In the genomic region with DNA sequence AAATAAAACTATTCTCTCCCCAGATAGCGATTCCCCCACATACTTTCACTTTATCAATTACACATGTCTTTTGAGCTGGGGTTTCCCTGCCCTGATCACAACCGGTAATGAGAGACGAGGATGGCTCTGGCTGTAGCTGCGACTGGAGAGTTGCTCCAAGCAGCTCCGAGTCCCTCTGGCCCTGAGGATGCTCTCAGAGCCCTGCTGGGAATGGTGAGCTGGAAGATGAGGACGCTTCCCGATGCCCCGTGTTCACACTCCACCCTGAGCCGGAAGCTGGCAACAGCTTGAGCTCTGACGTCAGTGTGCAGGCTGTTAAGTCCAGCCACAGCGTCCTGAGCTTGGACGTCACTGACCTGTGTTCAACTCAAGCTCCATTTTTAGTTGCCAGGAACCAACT, we compare ENCODE assay signal across 9 mouse cellular contexts.
DNase-seq lines count a peak whose midpoint lies in the region; ATAC-seq lines count a peak whose summit lies in the region.
"Had no signal": no experiment of that assay in that cellular context is flagged by ENCODE, and none has a peak within 500 bp of the region (broad histone marks: within the 10 kb centered on the region; RNA-seq: fewer than 3 reads in every experiment).

No protein-coding gene starts in this region.

- DNase-seq in kidney, adult 9 months = no peak
- DNase-seq in embryonic facial prominence, embryonic 14.5 days (ENCODE audit: low spot score) = peak; percentile 19
- peak; percentile 22 for DNase-seq in neural tube, embryonic 11.5 days (ENCODE audit: low spot score)
- no peak for DNase-seq in adrenal gland, adult 18-20 months (ENCODE audit: low spot score in 2 of 2)
- no peak for DNase-seq in c-Kit-positive CD71-positive TER-119-positive erythroid progenitor cells, embryonic 14.5 days (ENCODE audit: low spot score)

- no peaks in the 10 kb centered on the region for H3K4me1 ChIP-seq in kidney, embryonic 14.5 days (ENCODE audit: control insufficient read depth, insufficient read depth, low read length)
- no peaks in the 10 kb centered on the region; the same call in 1 of the 2 replicates for H3K4me1 ChIP-seq in embryonic facial prominence, embryonic 14.5 days (ENCODE audit: control insufficient read depth, insufficient read depth, low read length)
- H3K4me1 ChIP-seq in hindbrain, embryonic 13.5 days (replicated peaks) = peaks cover 15% of the 10 kb centered on the region
- H3K4me1 ChIP-seq in neural tube, embryonic 11.5 days (ENCODE audit: control insufficient read depth, insufficient read depth, low read length) = no peaks in the 10 kb centered on the region

- H3K4me2 ChIP-seq in kidney, embryonic 14.5 days (replicated peaks; ENCODE audit: low read depth, low read length) = 0 out of 2 replicates have a peak overlapping the region, but pooled peaks have one; percentile 10
- H3K4me2 ChIP-seq in embryonic facial prominence, embryonic 14.5 days (ENCODE audit: low read depth, low read length) = peak overlapping the region; percentile 23
- H3K4me2 ChIP-seq in hindbrain, embryonic 13.5 days = peak overlapping the region; percentile 49
- H3K4me2 ChIP-seq in neural tube, embryonic 11.5 days (ENCODE audit: low read depth) = no peak overlapping the region

- ATAC-seq in kidney, embryonic 14.5 days (ENCODE audit: low FRiP score, low TSS enrichment) = no peak
- ATAC-seq in embryonic facial prominence, embryonic 14.5 days (ENCODE audit: low read depth) = 0 out of 2 replicates have a peak, but pooled peaks have one; percentile 18
- no peak; the same call in 1 of the 2 replicates for ATAC-seq in hindbrain, embryonic 13.5 days (ENCODE audit: low FRiP score)
- no peak for ATAC-seq in neural tube, embryonic 11.5 days (ENCODE audit: insufficient read depth, low FRiP score, low TSS enrichment)
- no peak for ATAC-seq in megakaryocyte progenitor cell, adult 5-6 weeks (replicated peaks; ENCODE audit: poor library complexity)

- H3K36me3 ChIP-seq in kidney, embryonic 14.5 days (ENCODE audit: control insufficient read depth, insufficient read depth, low read length) = no peaks in the 10 kb centered on the region
- no peaks in the 10 kb centered on the region for H3K36me3 ChIP-seq in embryonic facial prominence, embryonic 14.5 days (ENCODE audit: control insufficient read depth, insufficient read depth, low read length)
- H3K36me3 ChIP-seq in hindbrain, embryonic 13.5 days = no peaks in the 10 kb centered on the region
- no peaks in the 10 kb centered on the region for H3K36me3 ChIP-seq in neural tube, embryonic 11.5 days (ENCODE audit: control insufficient read depth, insufficient read depth, low read length)

- H3K9me3 ChIP-seq in kidney, embryonic 14.5 days (ENCODE audit: control insufficient read depth, low read length) = no peaks in the 10 kb centered on the region
- H3K9me3 ChIP-seq in embryonic facial prominence, embryonic 14.5 days (ENCODE audit: control insufficient read depth, low read length) = no peaks in the 10 kb centered on the region
- no peaks in the 10 kb centered on the region for H3K9me3 ChIP-seq in hindbrain, embryonic 13.5 days
- H3K9me3 ChIP-seq in neural tube, embryonic 11.5 days (ENCODE audit: control insufficient read depth, low read length) = no peaks in the 10 kb centered on the region

- H3K4me3 ChIP-seq in kidney, embryonic 14.5 days (ENCODE audit: low read length) = no peak overlapping the region
- peak overlapping the region; percentile 17; the same call in 1 of the 2 replicates for H3K4me3 ChIP-seq in embryonic facial prominence, embryonic 14.5 days (ENCODE audit: low read depth, low read length)
- peak overlapping the region; percentile 22 for H3K4me3 ChIP-seq in hindbrain, embryonic 13.5 days
- no peak overlapping the region for H3K4me3 ChIP-seq in neural tube, embryonic 11.5 days (ENCODE audit: low read depth, low read length)

- H3K27me3 ChIP-seq in kidney, embryonic 14.5 days (ENCODE audit: control insufficient read depth, insufficient read depth, low read length) = no peaks in the 10 kb centered on the region
- H3K27me3 ChIP-seq in embryonic facial prominence, embryonic 14.5 days (replicated peaks; ENCODE audit: control insufficient read depth, insufficient read depth, low read length) = no peaks in the 10 kb centered on the region
- no peaks in the 10 kb centered on the region for H3K27me3 ChIP-seq in hindbrain, embryonic 13.5 days
- H3K27me3 ChIP-seq in neural tube, embryonic 11.5 days (ENCODE audit: control insufficient read depth, insufficient read depth, low read length) = no peaks in the 10 kb centered on the region

- 44% methylated on average over 12 of the region's 12 CpGs for WGBS in kidney, embryonic 14.5 days
- WGBS in embryonic facial prominence, embryonic 14.5 days = 31% methylated on average over 12 of the region's 12 CpGs
- WGBS in hindbrain, embryonic 13.5 days = 37% methylated on average over 12 of the region's 12 CpGs
- 47% methylated on average over 12 of the region's 12 CpGs for WGBS in neural tube, embryonic 11.5 days

- H3K9ac ChIP-seq in kidney, embryonic 14.5 days (ENCODE audit: low read depth, low read length) = no peak overlapping the region
- no peak overlapping the region for H3K9ac ChIP-seq in embryonic facial prominence, embryonic 14.5 days (ENCODE audit: low read depth, low read length)
- peak overlapping the region; percentile 15; the same call in 1 of the 2 replicates for H3K9ac ChIP-seq in hindbrain, embryonic 13.5 days
- no peak overlapping the region for H3K9ac ChIP-seq in neural tube, embryonic 11.5 days (ENCODE audit: low read length)

- H3K27ac ChIP-seq in kidney, embryonic 14.5 days (ENCODE audit: low read depth, low read length) = no peak overlapping the region
- H3K27ac ChIP-seq in embryonic facial prominence, embryonic 14.5 days (replicated peaks; ENCODE audit: low read depth, low read length) = no peak overlapping the region
- peak overlapping the region; percentile 76 for H3K27ac ChIP-seq in hindbrain, embryonic 13.5 days
- H3K27ac ChIP-seq in neural tube, embryonic 11.5 days (ENCODE audit: low read depth, low read length) = no peak overlapping the region
- H3K27ac ChIP-seq: kidney, postnatal 0 days had no signal

Comparison
In these comparisons a context has a peak if more than half of its experiments do, and no peak if none do; other contexts are left out.
1. H3K4me3 ChIP-seq: peak in embryonic facial prominence, embryonic 14.5 days (single experiment) and hindbrain, embryonic 13.5 days (single experiment); none in kidney, embryonic 14.5 days (single experiment) and neural tube, embryonic 11.5 days (single experiment).
2. DNase-seq: peak in embryonic facial prominence, embryonic 14.5 days (single experiment) and neural tube, embryonic 11.5 days (single experiment); none in kidney, adult 9 months (single experiment), adrenal gland, adult 18-20 months (0 of 2) and c-Kit-positive CD71-positive TER-119-positive erythroid progenitor cells, embryonic 14.5 days (single experiment).